Mouse (Mus musculus) neural tube, embryonic 11.5 days (tissue): ENCODE data around the gene Rab8a. TPM values are rescaled to one million over a fixed set of nuclear protein-coding genes. Genes with fewer than 3 reads are reported as not detected.

Experiments used
- polyA plus RNA-seq: library from polyadenylated mRNA; unstranded; fragments of >200 nt; fragmentation: Nextera tagmentation; extraction: Ambion mirVana; gene quantifications from 2 replicates; pipeline ENCODE4 v1.2.1, GENCODE M21; 2014

Rab8a gene
- polyA plus RNA-seq, 1 experiment from 2014 or later: 110 TPM

Other genes with a start within 250 kb of the Rab8a start
- 22.9 and 23.9 TPM in 2 replicates for gene Zfp961, start 210.2 kb upstream of the Rab8a start, polyA plus RNA-seq
- 0.36 and 0.92 TPM in 2 replicates for gene Cyp4f18, start 151.6 kb upstream of the Rab8a start, polyA plus RNA-seq
- gene Olfr372, start 120.0 kb upstream of the Rab8a start, polyA plus RNA-seq: not detected in 2 replicates
- not detected in 2 replicates for gene Olfr373, start 78.0 kb upstream of the Rab8a start, polyA plus RNA-seq
- gene Olfr374, start 54.2 kb upstream of the Rab8a start, polyA plus RNA-seq: not detected in 2 replicates
- gene Tpm4, start 26.2 kb upstream of the Rab8a start, polyA plus RNA-seq: 554 and 563 TPM in 2 replicates
- not detected in 2 replicates for gene Hsh2d, start 28.4 kb downstream of the Rab8a start, polyA plus RNA-seq
- not detected in 2 replicates for gene Cib3, start 51.6 kb downstream of the Rab8a start, polyA plus RNA-seq
- not detected in 2 replicates for gene Gm11034, start 52.4 kb downstream of the Rab8a start, polyA plus RNA-seq
- gene Fam32a, start 58.5 kb downstream of the Rab8a start, polyA plus RNA-seq: 80.1 and 80.6 TPM in 2 replicates
- gene Ap1m1, start 78.8 kb downstream of the Rab8a start, polyA plus RNA-seq: 178 and 184 TPM in 2 replicates
- gene Gm10282, start 144.1 kb downstream of the Rab8a start, polyA plus RNA-seq: 35.7 and 38.2 TPM in 2 replicates
- 6.0 and 6.2 TPM in 2 replicates for gene Klf2, start 157.8 kb downstream of the Rab8a start, polyA plus RNA-seq